Mouse (Mus musculus): Measurements from ENCODE around the gene Bmpr1b.
"Not testable (repeated sequence)": the region's sequence is repeated elsewhere in the genome, so short reads cannot be mapped to it uniquely, and the experiment has no call there.

The Bmpr1b gene

DNA sequence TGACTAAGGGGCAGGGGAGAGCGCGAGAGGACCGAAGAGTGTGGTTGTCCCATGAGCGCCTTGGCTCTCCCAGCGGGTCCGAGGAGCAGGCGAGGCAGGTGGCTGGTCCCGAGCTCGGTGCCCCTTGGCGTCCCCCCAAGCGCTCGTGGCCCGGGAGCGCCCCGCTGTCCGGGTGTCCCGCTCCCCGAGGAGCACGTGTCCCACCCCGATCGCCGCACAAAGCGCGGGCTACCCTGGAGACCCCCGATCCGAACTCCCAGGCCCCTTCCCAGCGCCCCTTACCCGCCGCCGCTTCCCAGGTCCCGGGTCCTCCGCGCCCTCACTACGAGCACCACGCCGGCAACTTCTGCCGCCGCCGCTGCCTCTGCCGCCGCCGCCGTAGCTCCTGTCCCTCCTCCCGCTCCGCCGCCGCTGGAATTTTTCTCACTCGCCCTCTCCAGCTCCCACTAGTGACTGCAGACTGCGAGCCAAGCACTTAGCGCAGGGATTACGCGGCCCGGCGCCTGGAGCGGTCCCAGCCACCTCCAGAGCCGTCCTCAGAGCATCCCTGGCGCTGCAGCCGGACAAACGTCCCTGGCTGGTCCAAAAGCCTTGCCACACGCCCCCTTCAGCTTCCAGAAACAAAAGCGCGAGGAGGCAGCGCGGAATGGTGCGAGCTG is at the start of gene Bmpr1b:
TSS of gene Bmpr1b (minus strand) at position 563 of the 659 bp plus-strand sequence.
- DNase-seq (ENCODE audit: low spot score in 2 of 2) = no peak

DNA sequence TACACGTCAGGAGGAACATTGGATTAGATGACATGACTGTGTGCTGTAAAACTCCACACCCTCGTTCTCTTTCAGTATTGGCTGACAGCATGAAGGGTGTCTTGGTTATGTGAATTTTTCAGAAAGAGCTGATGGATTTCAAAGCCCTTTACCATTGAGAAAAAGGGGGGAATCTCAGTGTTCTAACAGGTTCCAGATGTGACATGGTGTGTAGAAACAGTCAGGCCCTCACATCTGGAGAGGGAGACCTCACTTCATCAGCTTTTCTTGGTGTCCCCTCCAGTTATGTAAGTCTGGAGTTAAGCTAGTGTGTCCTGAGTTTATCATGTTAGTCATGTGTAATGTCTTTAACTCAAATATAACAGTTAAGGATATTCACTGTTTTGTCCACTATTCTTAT is 43.6 kb upstream of the Bmpr1b start:
- DNase-seq (ENCODE audit: low spot score in 2 of 2) = no peak

DNA sequence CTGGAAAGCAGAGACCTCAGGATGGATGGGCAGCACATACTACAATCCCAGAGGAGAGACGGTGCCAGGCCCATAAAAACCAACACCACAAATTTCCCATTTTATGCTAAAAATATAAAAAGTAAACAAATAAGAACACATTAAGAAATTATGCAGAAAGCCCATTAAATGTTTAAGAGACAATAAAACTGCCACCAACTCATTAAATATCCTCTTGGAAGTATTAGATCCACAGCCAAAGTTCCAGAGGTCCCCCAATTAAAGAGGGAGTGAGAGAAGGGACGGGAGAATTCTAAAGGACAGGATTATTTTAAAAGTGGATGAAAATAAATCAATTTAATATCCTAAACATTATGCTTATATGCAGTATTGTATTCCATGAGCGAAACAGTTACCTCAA is 43.0 kb upstream of the Bmpr1b start:
- no peak for DNase-seq (ENCODE audit: low spot score in 2 of 2)

DNA sequence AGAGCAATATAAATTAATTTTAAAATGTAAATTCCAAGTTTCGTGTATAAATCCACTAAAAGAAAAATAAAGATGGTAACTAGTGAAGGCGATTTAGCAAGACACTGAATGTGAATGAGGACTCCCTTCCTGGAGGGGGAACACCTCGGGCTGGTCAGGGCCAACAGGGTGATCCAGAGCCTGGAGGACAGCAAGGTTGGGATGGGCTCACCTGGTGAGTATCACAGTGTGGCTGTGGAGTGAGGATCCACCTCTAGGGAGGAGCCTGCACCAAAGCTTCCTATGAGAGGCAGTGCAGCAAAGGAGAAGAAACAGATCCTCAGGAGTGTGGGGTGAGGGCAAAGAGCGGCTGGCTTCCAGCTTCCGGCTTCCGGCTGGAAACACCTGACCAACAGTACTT is 40.8 kb upstream of the Bmpr1b start:
- no peak for DNase-seq (ENCODE audit: low spot score in 2 of 2)

DNA sequence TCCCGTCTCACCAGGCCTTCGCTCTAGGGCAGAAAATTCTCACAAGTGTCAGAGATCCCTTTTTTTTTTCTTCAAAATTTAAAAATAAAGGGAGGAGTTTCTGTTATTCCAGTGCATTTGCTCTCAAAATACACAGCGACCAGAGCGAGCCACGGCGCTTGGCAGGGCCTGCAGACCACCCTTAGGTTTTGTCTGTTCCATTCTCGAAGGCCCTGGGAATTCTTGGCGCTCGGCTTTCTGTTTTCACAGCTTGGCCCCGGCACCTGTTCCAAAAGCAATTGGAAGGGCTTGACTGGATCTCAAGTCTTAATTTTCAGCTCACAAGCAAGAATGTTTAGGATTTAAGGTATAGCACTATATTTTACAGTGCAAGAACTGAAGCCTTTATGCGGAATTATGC is 39.8 kb upstream of the Bmpr1b start:
- DNase-seq (ENCODE audit: low spot score in 2 of 2) = no peak

- DNase-seq (ENCODE audit: low spot score in 2 of 2) = no peak
These were observed 38.3 kb upstream of the Bmpr1b start for GRCm38 (mm10) chr3:142207488-142207887.

DNA sequence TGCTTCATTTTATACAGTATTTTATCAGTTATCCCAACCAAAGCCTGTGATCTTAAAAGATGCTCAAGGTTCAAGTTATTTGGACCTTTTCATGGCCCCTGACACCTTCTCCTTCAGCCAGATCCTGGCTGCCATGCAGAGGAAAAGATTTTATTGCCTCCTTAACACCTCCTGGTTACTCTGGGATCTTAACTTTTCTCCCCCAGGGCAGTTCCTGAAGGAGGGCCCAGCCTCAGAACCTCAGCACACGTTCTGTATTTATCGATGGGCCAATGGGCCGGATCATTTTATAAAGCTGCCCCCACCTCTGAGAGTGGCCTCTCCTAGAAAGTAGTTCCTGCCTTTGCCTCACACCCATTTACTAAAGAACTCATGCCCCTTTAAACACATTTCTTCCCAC is 37.1 kb upstream of the Bmpr1b start:
- DNase-seq (ENCODE audit: low spot score in 2 of 2) = no peak

- no peak for DNase-seq (ENCODE audit: low spot score in 2 of 2)
These were observed 26.9 kb upstream of the Bmpr1b start for GRCm38 (mm10) chr3:142196142-142196541.

DNA sequence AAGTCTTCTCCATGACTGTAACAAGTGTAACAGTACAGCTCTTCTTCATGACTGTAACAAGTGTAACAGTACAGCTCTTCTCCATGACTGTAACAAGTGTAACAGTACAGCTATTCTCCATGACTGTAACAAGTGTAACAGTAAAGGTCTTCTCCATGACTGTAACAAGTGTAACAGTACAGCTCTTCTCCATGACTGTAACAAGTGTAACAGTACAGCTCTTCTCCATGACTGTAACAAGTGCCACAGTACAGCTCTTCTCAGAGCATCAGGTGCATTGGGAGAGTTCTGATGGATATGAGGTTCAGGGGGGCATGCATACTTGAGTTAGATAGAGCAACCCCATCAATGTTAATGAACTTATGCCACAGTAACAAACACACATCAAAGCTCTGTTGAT is 22.4 kb upstream of the Bmpr1b start:
- not testable (repeated sequence) for DNase-seq (ENCODE audit: low spot score in 2 of 2)

DNA sequence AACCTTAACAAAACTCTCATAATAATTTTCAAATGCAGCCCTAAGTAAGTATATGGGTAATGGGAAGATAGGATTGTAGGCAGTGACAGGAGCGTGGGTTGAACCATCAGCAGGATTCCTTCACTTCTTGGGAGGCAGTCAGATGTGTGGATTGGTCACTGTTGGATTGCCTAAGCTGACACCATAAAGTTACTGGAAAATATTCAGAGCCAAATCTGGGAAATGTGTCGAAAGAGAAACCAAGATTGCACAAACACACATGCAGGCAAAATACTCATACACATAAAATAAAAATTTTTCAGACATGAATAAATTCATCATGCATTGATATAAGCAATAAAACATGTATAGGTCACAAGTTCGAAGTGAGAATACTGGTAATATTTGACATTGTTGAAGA is 17.3 kb upstream of the Bmpr1b start:
- no peak for DNase-seq (ENCODE audit: low spot score in 2 of 2)

DNA sequence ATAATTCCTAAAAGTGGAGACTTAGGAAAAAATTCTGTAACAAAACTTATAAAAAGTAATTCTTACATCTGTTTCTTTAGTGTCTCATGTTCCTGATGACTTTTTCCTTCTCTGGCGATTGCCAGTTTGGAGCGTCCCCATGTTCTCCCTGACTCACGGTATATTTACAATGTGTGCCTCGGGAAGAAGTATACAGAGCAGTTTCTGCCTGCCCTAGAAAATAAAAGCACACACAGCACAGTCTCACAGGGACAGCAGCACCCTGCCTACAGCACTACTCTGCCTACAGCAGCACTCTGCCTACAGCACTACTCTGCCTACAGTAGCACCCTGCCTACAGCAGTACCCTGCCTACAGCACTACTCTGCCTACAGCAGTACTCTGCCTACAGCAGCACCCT is 4.8 kb upstream of the Bmpr1b start:
- DNase-seq (ENCODE audit: low spot score in 2 of 2) = no peak

- no peak for DNase-seq (ENCODE audit: low spot score in 2 of 2)
These were observed 868 bp downstream of the Bmpr1b start for GRCm38 (mm10) chr3:142168251-142168862.

DNA sequence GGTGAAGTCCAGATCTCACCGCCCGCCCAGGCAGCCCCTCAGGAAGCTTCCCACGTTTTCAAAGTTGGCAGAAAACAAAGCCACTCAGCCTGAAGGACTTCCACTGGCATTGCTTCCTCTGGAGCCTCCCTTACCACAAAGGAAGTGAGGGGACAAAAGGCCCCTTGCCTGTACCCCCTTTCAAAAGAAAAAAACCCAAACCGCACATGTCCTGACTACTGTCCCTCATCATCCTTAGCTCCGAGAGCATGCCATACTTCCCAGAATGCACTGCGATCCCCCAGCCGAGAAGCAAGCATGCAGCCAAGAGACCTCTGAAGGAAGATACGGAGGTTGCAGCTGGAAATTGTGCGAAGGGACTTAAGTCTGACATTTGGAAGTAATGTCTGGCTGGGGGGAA is 4.2 kb downstream of the Bmpr1b start:
- DNase-seq (ENCODE audit: low spot score in 2 of 2) = no peak

GRCm38 (mm10) chr3:142163896-142164295 is 5.3 kb downstream of the Bmpr1b start:
- no peak for DNase-seq (ENCODE audit: low spot score in 2 of 2)

- DNase-seq (ENCODE audit: low spot score in 2 of 2) = no peak
These were observed 7.8 kb downstream of the Bmpr1b start for GRCm38 (mm10) chr3:142161405-142161804.

GRCm38 (mm10) chr3:142151980-142152379 is 17.2 kb downstream of the Bmpr1b start:
- no peak for DNase-seq (ENCODE audit: low spot score in 2 of 2)

DNA sequence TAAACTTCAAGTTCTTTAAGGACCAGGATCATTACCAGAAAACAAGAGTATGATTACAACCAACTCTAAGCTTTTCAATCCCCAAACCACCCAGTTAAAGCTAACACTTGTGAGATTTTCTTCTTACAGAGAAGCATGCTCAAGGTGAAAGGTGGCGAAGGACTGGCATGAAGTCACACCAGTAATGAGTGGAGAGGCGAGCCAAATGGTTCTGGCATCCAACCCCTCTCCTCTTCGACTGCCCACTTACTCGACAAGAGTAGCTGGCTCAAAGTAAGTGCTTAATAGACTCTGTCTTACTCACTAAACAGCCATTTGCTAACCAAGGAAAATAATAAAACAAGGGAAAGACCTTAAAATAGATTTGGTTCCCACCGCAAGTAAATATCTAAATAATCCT is 30.4 kb downstream of the Bmpr1b start:
- DNase-seq (ENCODE audit: low spot score in 2 of 2) = no peak

GRCm38 (mm10) chr3:142126379-142126778 is 42.8 kb downstream of the Bmpr1b start:
- DNase-seq (ENCODE audit: low spot score in 2 of 2) = no peak

DNA sequence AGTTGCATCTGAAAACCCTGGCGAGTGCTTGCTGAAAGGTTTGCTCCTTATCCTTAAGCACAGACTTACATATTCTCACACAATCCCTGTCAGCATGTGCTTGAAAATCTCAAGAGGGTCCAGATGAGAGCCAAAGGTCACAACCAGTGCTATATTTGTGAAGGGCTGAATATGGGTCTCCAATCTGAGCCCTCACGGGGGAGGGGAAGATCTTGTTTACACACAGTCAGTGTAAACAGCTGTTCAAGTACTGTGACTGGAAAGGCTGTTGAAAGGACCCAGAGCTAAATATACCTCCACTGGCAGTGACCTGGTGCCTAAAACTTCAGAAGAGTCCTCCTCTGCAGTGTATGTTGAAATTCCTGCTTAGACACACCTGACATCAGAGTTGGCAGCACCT is 43.7 kb downstream of the Bmpr1b start:
- DNase-seq (ENCODE audit: low spot score in 2 of 2) = no peak

GRCm38 (mm10) chr3:142124255-142124654 is 45.0 kb downstream of the Bmpr1b start:
- no peak for DNase-seq (ENCODE audit: low spot score in 2 of 2)

DNA sequence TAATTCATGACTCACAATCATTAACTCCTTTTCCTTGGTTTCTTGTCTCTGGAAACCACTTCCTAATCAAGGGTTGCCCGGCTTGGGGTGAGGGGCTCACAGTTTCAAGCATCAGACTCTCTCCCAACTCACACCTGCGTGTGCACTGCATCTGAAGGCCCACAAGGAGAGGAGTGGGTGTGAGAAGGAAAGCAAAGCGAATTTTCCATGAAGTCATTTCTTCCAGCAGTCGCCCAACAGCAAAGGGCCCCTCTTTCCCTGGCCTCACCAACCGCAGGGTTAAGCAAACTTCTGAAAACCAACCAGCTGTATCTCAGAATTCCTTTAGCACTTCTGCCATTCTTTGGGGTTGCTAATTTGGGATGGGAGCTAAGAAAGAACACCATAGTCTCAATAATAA is 46.8 kb downstream of the Bmpr1b start:
- DNase-seq (ENCODE audit: low spot score in 2 of 2) = no peak

DNA sequence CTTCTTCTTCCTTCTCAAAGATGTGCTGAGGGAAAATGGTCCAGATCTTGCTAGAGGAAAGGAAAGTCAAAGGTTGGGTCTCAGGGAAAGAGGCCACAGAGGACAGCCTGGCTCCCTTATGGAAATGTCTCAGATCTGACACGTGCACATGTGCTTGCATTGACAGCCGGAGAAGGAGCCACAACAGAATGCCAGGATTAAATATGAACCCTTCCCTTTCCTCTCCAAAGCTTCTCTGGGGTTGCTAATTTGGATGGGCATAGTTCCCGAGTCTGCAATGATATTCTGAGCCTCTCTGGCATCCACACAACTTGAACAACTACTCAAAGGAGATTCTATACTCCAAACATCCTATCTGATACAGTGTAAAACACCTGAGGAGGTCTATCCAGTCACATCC is 48.4 kb downstream of the Bmpr1b start:
- DNase-seq (ENCODE audit: low spot score in 2 of 2) = no peak

GRCm38 (mm10) chr3:142114762-142115316 is 54.4 kb downstream of the Bmpr1b start:
- DNase-seq (ENCODE audit: low spot score in 2 of 2) = no peak

DNA sequence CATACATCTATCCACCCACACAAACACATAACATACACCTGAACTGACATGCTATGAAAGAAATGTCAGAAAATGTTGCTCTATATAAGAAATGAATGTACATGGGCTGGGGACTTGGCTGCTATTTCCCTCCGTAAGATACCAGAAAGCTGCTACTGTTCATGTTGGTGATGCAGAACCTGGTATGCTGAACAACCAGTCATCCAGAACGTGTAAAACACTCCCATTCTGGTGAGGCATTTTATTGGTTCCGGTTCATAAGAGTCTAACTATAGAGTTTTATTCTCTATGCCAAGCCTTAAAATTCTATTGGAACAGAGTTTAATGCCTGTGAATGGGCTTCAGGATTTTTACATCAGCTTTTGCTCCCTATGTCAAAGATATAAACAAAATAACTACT is 55.0 kb downstream of the Bmpr1b start:
- no peak for DNase-seq (ENCODE audit: low spot score in 2 of 2)

All from natural killer cell, adult 2 months (primary cell).